Mouse (Mus musculus) midbrain, embryonic 14.5 days (tissue): ENCODE measurements around the gene Itgb1bp2. TPM values are rescaled to one million over a fixed set of nuclear protein-coding genes. Genes with fewer than 3 reads are reported as not detected.

Source experiments
- polyA plus RNA-seq: library from polyadenylated mRNA; unstranded; fragments of >200 nt; fragmentation: Nextera tagmentation; extraction: Ambion mirVana; gene quantifications from 2 replicates; pipeline ENCODE4 v1.2.1, GENCODE M21; 2014

The Itgb1bp2 gene
- polyA plus RNA-seq, 1 experiment from 2014 or later: 2.1 TPM

Other genes starting within 250 kb of the Itgb1bp2 start
- gene Snx12, start 226.5 kb upstream of the Itgb1bp2 start, polyA plus RNA-seq: 41.8 and 54.5 TPM in 2 replicates
- gene Foxo4, start 194.6 kb upstream of the Itgb1bp2 start, polyA plus RNA-seq: 0.79 and 0.93 TPM in 2 replicates
- gene Gm614, start 185.1 kb upstream of the Itgb1bp2 start, polyA plus RNA-seq: not detected in 2 replicates
- 4.2 and 7.9 TPM in 2 replicates for gene Il2rg, start 180.8 kb upstream of the Itgb1bp2 start, polyA plus RNA-seq
- gene Gm20489, start 180.1 kb upstream of the Itgb1bp2 start, polyA plus RNA-seq: not detected in 2 replicates
- gene Med12, start 175.1 kb upstream of the Itgb1bp2 start, polyA plus RNA-seq: 30.6 and 33.0 TPM in 2 replicates
- 98.6 and 99.2 TPM in 2 replicates for gene Nlgn3, start 149.9 kb upstream of the Itgb1bp2 start, polyA plus RNA-seq
- gene Gjb1, start 72.7 kb upstream of the Itgb1bp2 start, polyA plus RNA-seq: 0.57 and 0.85 TPM in 2 replicates
- 67.9 and 75.2 TPM in 2 replicates for gene Zmym3, start 28.2 kb upstream of the Itgb1bp2 start, polyA plus RNA-seq
- 287 and 351 TPM in 2 replicates for gene Nono, start 19.8 kb upstream of the Itgb1bp2 start, polyA plus RNA-seq
- gene Taf1, start 83.6 kb downstream of the Itgb1bp2 start, polyA plus RNA-seq: 15.8 and 20.6 TPM in 2 replicates
- gene Ogt, start 191.0 kb downstream of the Itgb1bp2 start, polyA plus RNA-seq: 261 and 292 TPM in 2 replicates